Mouse (Mus musculus) CH12.LX (cell line): ENCODE measurements around the gene Tmem255b. TPM values are rescaled to one million over a fixed set of nuclear protein-coding genes. Genes with fewer than 3 reads are reported as not detected.

Experiments
- DNase-seq: peaks from one replicate; pipeline ENCODE4 v3.0.0-alpha.2; 2013; ENCODE audit errors: extremely low read depth
- H3K27ac ChIP-seq: 2 replicates; pipeline ENCODE4 v1.5.1; 2012; ENCODE audit warnings: low read depth, mild to moderate bottlenecking, control low read depth, moderate library complexity; ENCODE audit not compliant: insufficient read depth
- H3K27me3 ChIP-seq: replicated peaks from 2 replicates; pipeline ENCODE3; 2012; ENCODE audit warnings: inconsistent platforms
- H3K36me3 ChIP-seq, 2 experiments: replicated peaks in 1 of 2; 2 replicates each; pipeline versions ENCODE3 to v1.6.1; 2012; ENCODE audit warnings: inconsistent platforms in 1 of 2, low read length in 1 of 2, mild to moderate bottlenecking in 1 of 2, mixed read lengths in 1 of 2, moderate library complexity in 1 of 2; ENCODE audit not compliant: control insufficient read depth in 1 of 2, insufficient read depth in 1 of 2
- H3K4me1 ChIP-seq, 2 experiments: 2 replicates each; pipeline ENCODE4 v1.6.1; 2012; ENCODE audit warnings: inconsistent platforms in 1 of 2, moderate library complexity in 1 of 2; ENCODE audit not compliant: insufficient read depth in 2 of 2, control insufficient read depth in 1 of 2
- H3K4me2 ChIP-seq: 2 replicates; pipeline ENCODE4 v1.6.1; 2012; ENCODE audit warnings: low read depth, mild to moderate bottlenecking, control low read depth; ENCODE audit not compliant: poor library complexity, insufficient read depth, severe bottlenecking
- H3K4me3 ChIP-seq, 3 experiments: fragments of 150-350 bp in 1 of 3; sonication (generic) in 1 of 3; replicated peaks in 1 of 3; 2 replicates each; pipeline versions ENCODE3 to v1.5.1; 2011 to 2012; ENCODE audit warnings: low read depth in 2 of 3, low read length in 2 of 3, mild to moderate bottlenecking in 2 of 3, moderate library complexity in 2 of 3, control low read depth in 1 of 3, improper control_type of control experiment in 1 of 3, inconsistent platforms in 1 of 3, mixed read lengths in 1 of 3; ENCODE audit not compliant: poor library complexity in 1 of 3
- H3K79me2 ChIP-seq: replicated peaks from 2 replicates; pipeline ENCODE4 v1.6.1; 2012; ENCODE audit warnings: mild to moderate bottlenecking, moderate library complexity; ENCODE audit not compliant: control insufficient read depth, poor library complexity, insufficient read depth, severe bottlenecking; ENCODE audit errors: extremely low read depth
- H3K9ac ChIP-seq: 2 replicates; pipeline ENCODE4 v1.6.1; 2012; ENCODE audit warnings: low read depth, mild to moderate bottlenecking, control low read depth, moderate library complexity; ENCODE audit not compliant: insufficient read depth
- H3K9me3 ChIP-seq: replicated peaks from 2 replicates; pipeline ENCODE3; 2012; ENCODE audit warnings: low read length, inconsistent platforms, mixed read lengths
- BHLHE40 ChIP-seq: IDR thresholded peaks from 2 replicates; pipeline ENCODE4 v1.6.1; 2011; ENCODE audit warnings: mild to moderate bottlenecking, low read depth, low read length, improper control_type of control experiment
- CHD1 ChIP-seq: IDR thresholded peaks from 2 replicates; pipeline ENCODE4 v1.6.1; 2012; ENCODE audit warnings: low read depth, low read length, improper control_type of control experiment, inconsistent platforms
- CTCF ChIP-seq, 2 experiments: IDR thresholded peaks in 1 of 2; conservative IDR thresholded peaks in 1 of 2; 2 replicates each; pipeline ENCODE4 v1.5.1; 2011 to 2012; ENCODE audit warnings: low read depth in 2 of 2, low read length in 2 of 2, improper control_type of control experiment in 1 of 2, inconsistent platforms in 1 of 2, mild to moderate bottlenecking in 1 of 2, moderate library complexity in 1 of 2
- E2F4 ChIP-seq: IDR thresholded peaks from 2 replicates; pipeline ENCODE4 v1.6.1; 2011; ENCODE audit warnings: low read depth, low read length, improper control_type of control experiment; ENCODE audit not compliant: insufficient replicate concordance
- ELF1 ChIP-seq: IDR thresholded peaks from 2 replicates; pipeline ENCODE4 v1.6.1; 2014; ENCODE audit warnings: low read depth, mild to moderate bottlenecking, inconsistent platforms, low read length, improper control_type of control experiment
- EP300 ChIP-seq: IDR thresholded peaks from 2 replicates; pipeline ENCODE4 v1.6.1; 2011; ENCODE audit warnings: low read length, improper control_type of control experiment
- GABPA ChIP-seq: IDR thresholded peaks from 2 replicates; pipeline ENCODE4 v1.6.1; 2012; ENCODE audit warnings: low read depth, low read length, improper control_type of control experiment, inconsistent platforms; ENCODE audit not compliant: insufficient replicate concordance
- HCFC1 ChIP-seq: IDR thresholded peaks from 2 replicates; pipeline ENCODE4 v1.6.1; 2012; ENCODE audit warnings: low read depth, mild to moderate bottlenecking, inconsistent platforms, low read length, improper control_type of control experiment
- MAX ChIP-seq: IDR thresholded peaks from 2 replicates; pipeline ENCODE4 v1.6.1; 2011; ENCODE audit warnings: low read length, improper control_type of control experiment
- MAZ ChIP-seq: IDR thresholded peaks from 2 replicates; pipeline ENCODE4 v1.6.1; 2012; ENCODE audit warnings: low read depth, mild to moderate bottlenecking, inconsistent platforms, low read length, improper control_type of control experiment, moderate library complexity
- MYC ChIP-seq: IDR thresholded peaks from 2 replicates; pipeline ENCODE4 v1.6.1; 2011; ENCODE audit warnings: low read depth, mild to moderate bottlenecking, improper control_type of control experiment, low read length
- NRF1 ChIP-seq: IDR thresholded peaks from 2 replicates; pipeline ENCODE4 v1.6.1; 2014; ENCODE audit warnings: low read depth, mild to moderate bottlenecking, inconsistent platforms, low read length, improper control_type of control experiment, moderate library complexity
- PAX5 ChIP-seq: IDR thresholded peaks from 2 replicates; pipeline ENCODE4 v1.6.1; 2012; ENCODE audit warnings: low read length, inconsistent platforms, mixed read lengths
- RAD21 ChIP-seq: IDR thresholded peaks from 2 replicates; pipeline ENCODE4 v1.6.1; 2011; ENCODE audit warnings: low read depth, mild to moderate bottlenecking, low read length, improper control_type of control experiment, moderate library complexity
- ZC3H11A ChIP-seq: IDR thresholded peaks from 2 replicates; pipeline ENCODE4 v1.6.1; 2012; ENCODE audit warnings: low read depth, mild to moderate bottlenecking, inconsistent platforms, low read length, improper control_type of control experiment
- ZMIZ1 ChIP-seq: IDR thresholded peaks from 2 replicates; pipeline ENCODE4 v1.6.1; 2012; ENCODE audit warnings: low read depth, mild to moderate bottlenecking, inconsistent platforms, low read length, improper control_type of control experiment
- dilution Hi-C: fragments of 300-500 bp; cut with MboI; formaldehyde crosslinking; loops from 2 replicates; pipeline ENCODE4 v1.14.3; 2020; ENCODE audit warnings: low sequenced_read_pairs; ENCODE audit not compliant: extremely low pct_unique_long_range_greater_than_20kb, extremely low pct_ligation_motif_present
- in situ Hi-C: fragments of 300-500 bp; cut with MboI; formaldehyde crosslinking; loops from 3 replicates; pipeline ENCODE4 v1.14.3; 2019; ENCODE audit warnings: low sequenced_read_pairs, low pct_ligation_motif_present, low pct_unique_long_range_greater_than_20kb, mixed read lengths
- polyA plus RNA-seq: library from polyadenylated mRNA; unstranded; fragments of >175 nt; gene quantifications from 2 replicates; pipeline ENCODE4 v1.2.1, GENCODE M21; 2012; ENCODE audit warnings: low read depth; ENCODE audit not compliant: insufficient read length
- total RNA-seq, 2 experiments: library from RNA; depleted of rRNA; stranded (reverse); fragments of 300-350 nt in 1 of 2; fragments of >200 nt in 1 of 2; gene quantifications; 2 replicates each; pipeline ENCODE4 v1.2.3; 2012 to 2014

Tmem255b gene
- total and polyA plus RNA-seq, 3 experiments: not detected

DNA sequence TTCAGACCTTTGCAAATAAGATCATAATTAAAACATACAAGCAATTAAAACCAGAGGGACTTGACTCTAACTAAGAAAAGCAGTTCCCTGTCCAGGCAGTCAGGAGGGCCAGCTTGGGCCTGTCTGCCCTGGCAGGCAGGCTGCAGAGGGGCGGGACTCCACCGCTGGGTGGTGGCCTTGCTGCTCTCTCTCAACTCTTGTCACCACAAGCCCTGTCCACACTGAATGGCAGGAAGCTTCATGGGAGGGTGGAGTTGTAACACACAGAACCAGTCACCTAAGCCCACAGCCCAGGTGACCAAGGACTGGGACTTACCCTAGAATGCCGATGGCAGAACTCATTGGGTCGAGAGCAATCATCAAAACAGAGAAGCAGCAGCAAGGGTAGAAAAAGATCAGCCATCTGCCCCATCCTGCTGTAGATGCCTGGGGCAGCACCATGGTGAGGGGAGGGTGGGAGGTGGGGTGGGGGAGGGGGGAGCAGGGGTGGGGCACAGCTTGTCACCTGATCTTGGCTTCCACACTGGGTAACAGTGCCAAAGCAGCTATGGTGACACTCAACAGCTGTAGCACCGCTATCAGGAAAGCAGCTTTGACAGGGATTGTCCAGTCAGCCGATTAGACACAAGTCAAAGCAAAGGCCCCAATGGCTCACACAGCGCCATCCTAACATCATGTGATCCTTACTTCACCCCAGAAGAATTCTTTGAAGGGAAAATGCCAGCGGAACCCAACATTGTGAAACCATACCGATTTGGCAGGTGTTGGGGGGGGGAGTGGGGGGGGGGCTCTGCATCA is 57.4 kb downstream of the Tmem255b start:
- Histone ChIP-seq H3K79me2 (no peaks in the 10 kb centered on the region), H3K36me3 (no peaks in the 10 kb centered on the region), H3K9ac (no peak overlapping the region), H3K27ac (no peak overlapping the region), H3K4me3 (no peak overlapping the region), H3K9me3 (peaks cover 9% of the 10 kb centered on the region), H3K27me3 (peaks cover 34% of the 10 kb centered on the region)
- dilution Hi-C loops: no loop called here
- peak; percentile 8 for DNase-seq
- TF ChIP-seq RAD21 (no peak), ZMIZ1 (no peak), EP300 (no peak), MYC (no peak), MAX (no peak), ELF1 (no peak), BHLHE40 (no peak), E2F4 (no peak), MAZ (no peak), HCFC1 (no peak), ZC3H11A (no peak), CTCF (conservative IDR thresholded peaks at IDR 0.05 in 1 of 2, IDR thresholded peaks at IDR 0.05 in 1 of 2; ENCODE audit: low read depth in 2 of 2, low read length in 2 of 2) (no peak), NRF1 (no peak)
- TF ChIP-seq, all 38 proteins: peak for 0
- in situ Hi-C loops: no loop called here
- H3K4me2 ChIP-seq: no peak overlapping the region
- peaks cover 0 to 9% of the 10 kb centered on the region in 2 experiments; a peak in 2 of 4 replicates for H3K4me1 ChIP-seq

DNA sequence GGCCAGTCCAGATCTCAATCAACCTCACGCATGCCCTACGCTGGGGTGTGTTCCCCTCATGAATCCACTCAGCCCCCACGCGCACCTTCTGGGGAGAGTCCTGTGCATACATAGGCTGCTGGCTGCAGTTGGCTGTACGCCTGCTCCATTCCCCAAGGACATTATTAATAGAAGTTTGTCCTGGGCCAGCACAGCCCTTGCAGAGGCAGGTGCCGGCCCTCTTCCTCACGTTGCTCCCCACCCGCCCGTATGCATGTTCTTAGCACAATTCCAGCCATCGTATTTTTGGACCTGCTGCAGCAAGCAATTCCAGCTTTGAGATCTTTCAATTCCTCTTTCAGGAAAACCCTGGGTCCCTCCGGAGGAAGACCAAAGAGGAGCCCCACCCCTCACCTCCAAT is 58.0 kb downstream of the Tmem255b start:
- Histone ChIP-seq H3K4me3 (no peak overlapping the region), H3K79me2 (no peaks in the 10 kb centered on the region), H3K36me3 (no peaks in the 10 kb centered on the region), H3K27ac (no peak overlapping the region), H3K4me1 (peaks cover 0 to 9% of the 10 kb centered on the region in 2 experiments; a peak in 2 of 4 replicates), H3K9me3 (peaks cover 9% of the 10 kb centered on the region), H3K9ac (no peak overlapping the region), H3K27me3 (peaks cover 30% of the 10 kb centered on the region), H3K4me2 (no peak overlapping the region)
- TF ChIP-seq CHD1: no peak
- no peak for TF ChIP-seq CTCF (conservative IDR thresholded peaks at IDR 0.05 in 1 of 2, IDR thresholded peaks at IDR 0.05 in 1 of 2; ENCODE audit: low read depth in 2 of 2, low read length in 2 of 2)
- no peak for TF ChIP-seq PAX5
- TF ChIP-seq GABPA: no peak
- TF ChIP-seq ZMIZ1: no peak
- in situ Hi-C loops: no loop called here
- dilution Hi-C loops: no loop called here
- no peak for DNase-seq
